Mouse (Mus musculus): Measurements from ENCODE around the gene Ggnbp2. TPM values are rescaled to one million over a fixed set of nuclear protein-coding genes. Genes with fewer than 3 reads are reported as not detected.

Gene Ggnbp2
- polyA plus RNA-seq, 1 experiment from 2014 or later = 74.9 TPM

Small RNA genes lying within 50 kb of the gene (microRNA-seq; reads per million reads assigned to microRNA genes)
- gene Gm23564 = not detected

Other genes with a start within 250 kb of the Ggnbp2 start
- 8.7 and 10.5 TPM in 2 replicates for gene Mrm1, start 51.3 kb downstream of the Ggnbp2 start, polyA plus RNA-seq (2015; fragmentation: Nextera tagmentation; extraction: Ambion mirVana)
- gene Dhrs11, start 41.8 kb downstream of the Ggnbp2 start, polyA plus RNA-seq (2015; fragmentation: Nextera tagmentation; extraction: Ambion mirVana) = 7.5 and 7.8 TPM in 2 replicates
- gene Myo19, start 9.3 kb upstream of the Ggnbp2 start, polyA plus RNA-seq (2015; fragmentation: Nextera tagmentation; extraction: Ambion mirVana) = 5.9 and 6.1 TPM in 2 replicates
- 2.5 and 2.6 TPM in 2 replicates for gene Pigw, start 9.5 kb upstream of the Ggnbp2 start, polyA plus RNA-seq (2015; fragmentation: Nextera tagmentation; extraction: Ambion mirVana)
- 65.4 and 68.0 TPM in 2 replicates for gene Znhit3, start 45.5 kb upstream of the Ggnbp2 start, polyA plus RNA-seq (2015; fragmentation: Nextera tagmentation; extraction: Ambion mirVana)
- 6.3 and 6.4 TPM in 2 replicates for gene Car4, start 87.0 kb upstream of the Ggnbp2 start, polyA plus RNA-seq (2015; fragmentation: Nextera tagmentation; extraction: Ambion mirVana)